Mouse (Mus musculus) forebrain, embryonic 14.5 days (tissue): Measurements from ENCODE around the gene Il1a. TPM values are rescaled to one million over a fixed set of nuclear protein-coding genes. Genes with fewer than 3 reads are reported as not detected.

Experiments used
- ATAC-seq: fragments of 200-750 bp; cut with Nextera tagmentation; 2 replicates; pipeline ENCODE4 v1.8.0; 2017; ENCODE audit warnings: mild to moderate bottlenecking, moderate library complexity
- DNase-seq: peaks from one replicate; pipeline ENCODE4 v3.0.0-alpha.2; 2015; ENCODE audit warnings: low spot score
- H3K27ac ChIP-seq: fragments of 300-500 bp; sonication (generic); 2 replicates; pipeline ENCODE4 v1.5.1; 2014; ENCODE audit warnings: low read depth, mild to moderate bottlenecking, control low read depth, low read length, moderate library complexity
- H3K27me3 ChIP-seq: fragments of 300-500 bp; sonication (generic); replicated peaks from 2 replicates; pipeline ENCODE4 v1.6.1; 2014; ENCODE audit warnings: low read length, control low read depth, mixed read lengths; ENCODE audit not compliant: control insufficient read depth, insufficient read depth
- H3K36me3 ChIP-seq: fragments of 300-500 bp; sonication (generic); 2 replicates; pipeline ENCODE4 v1.6.1; 2014; ENCODE audit warnings: low read length, control low read depth; ENCODE audit not compliant: control insufficient read depth, insufficient read depth
- H3K4me1 ChIP-seq: fragments of 300-500 bp; sonication (generic); 2 replicates; pipeline ENCODE4 v1.6.1; 2014; ENCODE audit warnings: antibody characterized with exemption, low read length, control low read depth; ENCODE audit not compliant: control insufficient read depth, insufficient read depth
- H3K4me2 ChIP-seq: fragments of 300-500 bp; sonication (generic); 2 replicates; pipeline ENCODE4 v1.6.1; 2014; ENCODE audit warnings: mild to moderate bottlenecking, control low read depth, low read length
- H3K4me3 ChIP-seq: fragments of 300-500 bp; sonication (generic); 2 replicates; pipeline ENCODE4 v1.5.1; 2014; ENCODE audit warnings: low read depth, low read length, control low read depth
- H3K9ac ChIP-seq: fragments of 300-500 bp; sonication (generic); 2 replicates; pipeline ENCODE4 v1.6.1; 2014; ENCODE audit warnings: mild to moderate bottlenecking, low read length, control low read depth, moderate library complexity
- H3K9me3 ChIP-seq: fragments of 300-500 bp; sonication (generic); replicated peaks from 2 replicates; pipeline ENCODE4 v1.6.1; 2016; ENCODE audit warnings: low read length, control low read depth, mixed read lengths; ENCODE audit not compliant: control insufficient read depth
- WGBS: fragments of 180-500 bp; shearing (Covaris S2); extraction: QIAGEN DNeasy Blood & Tissue Kit; methylation state at CpG from one replicate; pipeline ENCODE4 v1.1.7; 2014; 5-methylcytosine and 5-hydroxymethylcytosine counted together
- polyA plus RNA-seq: library from polyadenylated mRNA; unstranded; fragments of >200 nt; fragmentation: Nextera tagmentation; extraction: Ambion mirVana; gene quantifications from 2 replicates; pipeline ENCODE4 v1.2.1, GENCODE M21; 2014

Gene Il1a
- polyA plus RNA-seq, 1 experiment from 2014 or later = 0.37 TPM

GRCm38 (mm10) chr2:129258056-129258455, 51.7 kb downstream of the Il1a start:
- no peaks in the 10 kb centered on the region for H3K36me3 ChIP-seq
- ATAC-seq = 0 out of 2 replicates have a peak, but pooled peaks have one; percentile 3

DNA sequence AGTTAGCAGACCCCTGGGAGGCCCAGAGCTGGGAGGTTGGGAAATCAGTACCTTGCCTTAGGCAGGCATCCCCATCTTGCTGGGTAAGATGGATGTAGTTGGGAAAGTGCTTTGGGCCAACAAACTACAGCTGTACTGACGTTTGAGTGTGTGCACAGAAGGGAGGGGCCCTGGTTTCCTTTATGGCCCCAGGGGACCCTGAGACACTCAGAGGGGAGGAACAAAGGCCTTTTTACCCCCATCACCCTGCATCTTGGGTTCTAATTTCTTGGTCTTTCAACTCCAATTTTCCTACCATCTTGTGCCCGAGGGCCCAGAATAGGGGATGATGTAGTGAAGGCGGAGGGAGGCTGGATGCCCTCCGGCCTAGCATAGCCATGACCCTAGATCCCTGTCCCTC, 53.8 kb downstream of the Il1a start:
- no peak for ATAC-seq
- Histone ChIP-seq H3K36me3 (no peaks in the 10 kb centered on the region), H3K27me3 (no peaks in the 10 kb centered on the region), H3K4me2 (no peak overlapping the region), H3K9me3 (no peaks in the 10 kb centered on the region), H3K4me1 (0 out of 2 replicates have a peak, but pooled peaks cover 2% of the 10 kb centered on the region), H3K4me3 (no peak overlapping the region), H3K9ac (no peak overlapping the region), H3K27ac (no peak overlapping the region)
- no peak for DNase-seq
- 75% methylated on average over 4 of the region's 4 CpGs for WGBS

More at GRCm38 (mm10) chr2:129258056-129258455, 51.7 kb downstream of the Il1a start:
- Histone ChIP-seq H3K4me2 (no peak overlapping the region), H3K9ac (no peak overlapping the region), H3K27ac (no peak overlapping the region), H3K4me3 (no peak overlapping the region), H3K9me3 (no peaks in the 10 kb centered on the region), H3K27me3 (no peaks in the 10 kb centered on the region), H3K4me1 (0 out of 2 replicates have a peak, but pooled peaks cover 2% of the 10 kb centered on the region)
- 88% methylated on average over 3 of the region's 3 CpGs for WGBS
- no peak for DNase-seq

- Histone ChIP-seq H3K4me3 (no peak overlapping the region), H3K36me3 (no peaks in the 10 kb centered on the region), H3K27me3 (no peaks in the 10 kb centered on the region), H3K9me3 (no peaks in the 10 kb centered on the region), H3K4me1 (0 out of 2 replicates have a peak, but pooled peaks cover 2% of the 10 kb centered on the region), H3K4me2 (no peak overlapping the region), H3K9ac (no peak overlapping the region), H3K27ac (no peak overlapping the region)
- ATAC-seq (no peak), DNase-seq (no peak)
- WGBS = 81% methylated on average over 2 of the region's 2 CpGs
Measured at GRCm38 (mm10) chr2:129254076-129254475, 55.7 kb downstream of the Il1a start.

DNA sequence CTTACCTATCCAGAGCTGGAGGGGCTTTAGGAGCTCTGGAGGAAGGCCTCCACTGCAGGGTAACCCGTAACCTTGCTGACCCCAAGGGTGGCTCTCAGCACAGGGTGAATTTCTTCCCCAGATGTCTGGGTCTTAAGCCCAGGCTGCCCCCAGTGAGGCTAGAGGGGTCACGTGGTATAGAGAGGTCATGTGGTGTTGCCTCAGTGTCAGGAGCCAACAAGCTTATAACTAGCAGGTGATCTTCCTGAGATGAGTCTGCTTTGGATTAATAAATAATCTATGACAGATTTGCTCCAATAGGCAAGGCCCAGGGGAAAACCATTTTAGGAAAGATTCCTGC, 56.2 kb downstream of the Il1a start:
- no peak overlapping the region for H3K27ac ChIP-seq
- ATAC-seq = no peak
- no peak for DNase-seq
- no peaks in the 10 kb centered on the region for H3K9me3 ChIP-seq
- 0 out of 2 replicates have a peak, but pooled peaks cover 2% of the 10 kb centered on the region for H3K4me1 ChIP-seq
- no peaks in the 10 kb centered on the region for H3K27me3 ChIP-seq
- 85% methylated on average over 2 of the region's 2 CpGs for WGBS
- no peak overlapping the region for H3K4me3 ChIP-seq
- H3K36me3 ChIP-seq = no peaks in the 10 kb centered on the region
- no peak overlapping the region for H3K4me2 ChIP-seq
- H3K9ac ChIP-seq = no peak overlapping the region

GRCm38 (mm10) chr2:129252836-129253630, 56.7 kb downstream of the Il1a start:
- H3K4me3 ChIP-seq = no peak overlapping the region
- no peak overlapping the region for H3K9ac ChIP-seq
- no peaks in the 10 kb centered on the region for H3K36me3 ChIP-seq
- H3K27me3 ChIP-seq = no peaks in the 10 kb centered on the region
- H3K4me2 ChIP-seq = no peak overlapping the region
- DNase-seq (no peak), ATAC-seq (no peak)
- H3K9me3 ChIP-seq = no peaks in the 10 kb centered on the region
- H3K27ac ChIP-seq = no peak overlapping the region
- H3K4me1 ChIP-seq = no peaks in the 10 kb centered on the region
- WGBS = 89% methylated on average over 14 of the region's 19 CpGs

Other genes with a start within 250 kb of the Il1a start
- 27.3 and 32.8 TPM in 2 replicates for gene Ttl, start 244.0 kb downstream of the Il1a start, polyA plus RNA-seq
- 5.9 and 8.0 TPM in 2 replicates for gene Polr1b, start 209.0 kb downstream of the Il1a start, polyA plus RNA-seq
- gene Chchd5, start 180.3 kb downstream of the Il1a start, polyA plus RNA-seq = 22.7 and 30.7 TPM in 2 replicates
- 46.8 and 55.4 TPM in 2 replicates for gene Slc20a1, start 111.2 kb downstream of the Il1a start, polyA plus RNA-seq
- gene Ckap2l, start 12.8 kb downstream of the Il1a start, polyA plus RNA-seq = 36.6 and 44.2 TPM in 2 replicates
- gene Il1b, start 61.2 kb upstream of the Il1a start, polyA plus RNA-seq = not detected in 2 replicates
- not detected in 2 replicates for gene F830045P16Rik, start 226.6 kb upstream of the Il1a start, polyA plus RNA-seq